Mouse (Mus musculus) cortical plate, adult 2 months (tissue): ENCODE measurements at regions not wholly inside any gene's neighbourhood (a gene's known extent, or its start where the extent isn't known, plus 50 kb on each side); places are given as distances from the start of the nearest gene placed in this dataset.

Source experiments
- CTCF ChIP-seq: fragments of 200-500 bp; IDR thresholded peaks from 2 replicates; pipeline ENCODE4 v1.5.1; 2011; ENCODE audit warnings: mild to moderate bottlenecking, control low read depth, low read length; ENCODE audit not compliant: insufficient read depth; ENCODE audit errors: extremely low read depth
- POLR2A ChIP-seq: fragments of 200-500 bp; IDR thresholded peaks from 2 replicates; pipeline ENCODE4 v1.6.1; 2011; ENCODE audit warnings: mild to moderate bottlenecking, low read length, control low read depth; ENCODE audit not compliant: insufficient read depth; ENCODE audit errors: extremely low read depth

DNA sequence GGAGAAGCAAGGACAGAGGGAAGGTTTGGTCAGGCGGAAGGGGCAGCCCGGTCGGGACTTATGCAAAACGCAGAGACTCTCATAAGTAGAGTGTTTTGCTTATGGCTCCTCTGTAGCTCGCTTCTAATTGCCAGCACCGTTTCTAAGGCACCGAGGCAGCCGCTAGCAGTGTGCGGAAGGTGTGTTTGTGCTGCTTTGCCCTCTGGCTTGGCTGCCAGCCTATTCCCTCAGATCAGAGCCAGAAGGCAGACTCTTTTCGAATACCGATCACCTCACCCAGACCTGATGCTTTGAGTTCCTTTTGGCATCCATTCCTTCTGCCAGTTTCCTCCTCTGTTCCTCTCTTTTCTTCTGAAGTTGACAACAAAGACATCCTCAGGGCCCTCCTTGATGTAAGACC lies 93.4 kb upstream of the Ttc29 start:
- TF ChIP-seq CTCF: no peak
- TF ChIP-seq POLR2A: no peak
